Mouse (Mus musculus): ENCODE measurements around the gene Pilra.
A peak's percentile ranks its signal among the peaks of the same experiment; 100 is the strongest.
"Not testable (repeated sequence)": the region's sequence is repeated elsewhere in the genome, so short reads cannot be mapped to it uniquely, and the experiment has no call there.

The Pilra gene

DNA sequence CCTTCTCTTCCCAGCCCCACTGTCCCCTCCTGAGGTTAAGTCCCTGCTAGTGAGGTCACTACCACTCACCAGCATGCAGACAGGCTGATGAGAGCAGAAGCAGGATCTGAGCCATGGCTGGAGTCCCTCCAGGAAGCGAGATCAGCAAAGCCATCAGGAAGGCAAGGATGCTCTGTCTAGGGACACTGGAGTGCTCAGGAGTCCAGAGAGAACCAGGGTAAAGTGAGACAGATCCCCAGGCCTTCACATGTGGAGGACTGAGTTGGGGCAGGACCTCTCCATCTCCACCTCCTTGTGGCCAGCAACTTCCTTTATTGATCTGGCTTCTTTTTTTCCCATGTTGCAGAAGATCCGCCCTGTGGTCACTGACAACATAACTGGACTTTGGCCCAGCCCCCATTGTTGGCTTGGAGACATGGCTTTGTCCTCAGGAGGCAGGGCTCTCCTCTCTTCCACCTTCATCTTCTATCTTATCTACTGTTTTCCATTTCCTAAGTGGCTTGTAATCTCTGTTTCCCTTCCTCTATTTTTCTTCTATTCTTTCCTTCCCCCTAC is at the start of gene Pilra:
Pilra (minus strand) TSS at position 316 of the 555 bp plus-strand sequence.
- not testable (repeated sequence) for DNase-seq (ENCODE audit: low spot score)

DNA sequence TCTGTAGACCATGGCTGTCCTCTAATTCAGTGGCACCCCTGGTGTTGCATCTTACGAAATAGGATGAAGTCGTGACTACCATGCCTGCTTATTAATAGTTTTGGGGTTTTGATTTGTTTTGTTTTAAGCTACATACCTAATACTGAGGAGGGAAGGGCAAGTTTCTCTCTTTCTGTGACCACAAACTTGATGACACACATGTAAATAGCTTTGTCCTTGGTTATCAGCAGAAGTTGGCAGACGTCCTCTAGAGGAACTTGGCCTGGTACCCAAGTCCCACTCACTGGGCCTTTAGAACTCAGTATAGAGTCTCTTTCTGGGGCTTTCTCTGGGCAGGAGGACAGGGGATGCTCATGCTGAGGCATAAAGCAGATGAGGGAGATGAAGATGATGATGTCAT is 47.3 kb upstream of the Pilra start:
- DNase-seq (ENCODE audit: low spot score) = no peak

DNA sequence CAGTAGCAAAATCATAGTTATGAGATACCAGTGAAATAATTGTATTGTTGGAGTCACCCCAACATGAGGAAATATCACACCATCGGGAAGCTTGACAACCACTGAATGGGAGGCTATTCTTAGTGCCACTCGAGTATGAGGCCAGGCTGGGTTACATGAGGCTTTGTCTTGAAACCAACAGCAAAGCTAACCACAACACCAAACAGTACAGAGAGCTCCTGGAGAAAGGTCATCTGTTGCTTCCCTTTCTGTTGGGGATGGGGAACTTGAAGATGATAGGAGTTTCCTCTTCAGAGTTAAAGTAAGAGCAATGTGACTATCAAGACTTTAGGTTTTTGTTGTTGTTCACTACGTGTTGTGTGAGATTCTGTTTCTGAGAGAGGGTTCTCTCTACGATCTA is 46.8 kb upstream of the Pilra start:
- no peak for DNase-seq (ENCODE audit: low spot score)

DNA sequence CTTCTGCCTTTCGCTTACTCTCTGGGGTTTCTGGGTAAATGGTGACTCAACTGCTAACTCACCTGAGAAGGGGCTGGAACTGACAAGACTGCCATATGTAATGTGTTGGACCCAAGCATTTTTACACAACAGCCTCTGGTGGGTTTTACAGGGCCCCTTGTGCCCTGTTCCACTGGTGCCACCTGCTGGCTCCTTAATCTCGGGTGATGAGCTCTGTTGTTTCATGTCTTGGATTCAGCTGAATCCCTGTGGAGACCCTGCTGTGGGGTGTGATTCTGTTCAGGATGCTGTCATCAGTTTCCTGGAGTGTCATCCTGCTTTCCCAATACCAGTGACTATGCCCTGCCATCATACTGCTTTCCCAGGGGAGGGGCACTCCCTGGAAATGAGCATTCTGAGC is 41.8 kb upstream of the Pilra start:
- DNase-seq (ENCODE audit: low spot score) = no peak

DNA sequence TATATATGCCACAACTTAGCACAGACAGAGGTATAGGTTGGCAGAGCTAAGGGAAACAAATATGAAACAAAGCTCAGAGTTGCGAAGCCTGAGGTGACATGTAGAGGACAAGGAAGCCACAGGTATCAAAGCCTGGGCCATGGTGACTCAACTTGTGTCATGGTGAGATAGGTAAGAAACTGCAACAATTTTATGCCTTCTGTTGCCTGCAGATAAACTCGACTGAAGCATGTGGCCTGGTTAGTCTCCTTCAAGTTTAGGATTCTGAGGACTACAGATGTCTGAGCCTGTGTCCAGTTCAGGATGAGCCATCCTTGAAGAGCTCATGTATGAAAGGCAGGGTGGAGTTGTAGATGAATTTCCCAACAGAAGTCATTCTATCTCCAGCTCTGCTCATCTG is 39.0 kb upstream of the Pilra start:
- no peak for DNase-seq (ENCODE audit: low spot score)

DNA sequence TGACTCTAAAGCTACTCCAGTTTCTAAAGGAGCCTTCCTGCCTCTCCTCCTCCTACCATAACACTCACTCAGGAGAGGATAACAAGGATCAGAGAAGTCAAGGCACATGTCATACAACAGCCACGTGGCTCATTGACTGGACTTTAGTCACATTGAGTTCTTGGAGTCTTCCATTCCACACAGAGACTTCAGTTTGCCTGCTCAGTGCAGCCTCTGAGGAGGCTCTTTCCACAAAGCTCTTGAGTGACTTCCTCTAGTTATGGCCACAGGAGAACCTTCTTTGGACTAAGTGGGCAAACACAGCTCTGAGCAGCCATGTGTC is 36.3 kb upstream of the Pilra start:
- DNase-seq (ENCODE audit: low spot score) = not testable (repeated sequence)

DNA sequence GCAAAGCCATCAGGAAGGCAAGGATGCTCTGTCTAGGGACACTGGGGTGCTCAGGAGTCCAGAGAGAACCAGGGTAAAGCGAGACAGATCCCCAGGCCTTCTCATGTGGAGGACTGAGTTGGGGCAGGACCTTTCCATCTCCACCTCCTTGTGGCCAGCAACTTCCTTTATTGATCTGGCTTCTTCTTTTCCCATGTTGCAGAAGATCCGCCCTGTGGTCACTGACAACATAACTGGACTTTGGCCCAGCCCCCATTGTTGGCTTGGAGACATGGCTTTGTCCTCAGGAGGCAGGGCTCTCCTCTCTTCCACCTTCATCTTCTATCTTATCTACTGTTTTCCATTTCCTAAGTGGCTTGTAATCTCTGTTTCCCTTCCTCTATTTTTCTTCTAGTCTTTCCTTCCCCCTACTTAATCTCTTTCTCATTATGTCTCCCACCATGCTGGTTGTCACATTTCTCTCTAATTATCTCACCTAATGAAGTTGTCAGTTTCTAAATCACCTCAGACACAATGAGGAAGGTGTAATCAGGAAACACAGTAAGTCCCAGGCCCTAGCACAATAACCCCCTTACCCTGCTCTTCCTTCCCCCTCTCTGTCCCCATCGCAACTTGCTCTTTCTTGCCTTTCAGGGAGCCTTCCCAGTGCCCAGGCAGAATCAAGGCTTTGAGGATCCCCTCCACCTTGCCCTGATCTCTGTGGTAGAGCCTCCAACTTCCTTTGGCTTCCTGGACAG is 35.7 kb upstream of the Pilra start, which contains the start of gene Pilrb2:
Pilrb2 (minus strand) TSS at position 172 of the 737 bp plus-strand sequence.
- not testable (repeated sequence) for DNase-seq (ENCODE audit: low spot score)

DNA sequence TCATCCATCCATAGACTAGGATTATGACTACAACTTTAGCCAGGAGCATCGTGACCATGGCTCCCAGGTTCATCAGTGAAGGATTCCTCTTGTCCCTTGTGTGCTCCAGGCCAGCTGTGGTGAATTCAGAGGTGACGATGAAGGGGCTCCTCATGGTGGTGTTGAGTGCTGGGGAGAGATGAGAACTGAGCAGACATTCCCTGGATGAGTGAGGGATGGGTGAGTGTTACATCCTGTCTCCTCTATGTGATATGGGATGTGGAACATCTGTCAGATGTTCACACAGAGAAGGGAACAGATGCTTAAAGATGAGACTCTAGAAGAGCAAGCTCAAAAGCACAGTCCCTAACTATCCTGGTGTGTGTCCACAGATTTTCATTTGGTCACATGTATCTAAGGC is 32.5 kb upstream of the Pilra start:
- DNase-seq (ENCODE audit: low spot score) = not testable (repeated sequence)

DNA sequence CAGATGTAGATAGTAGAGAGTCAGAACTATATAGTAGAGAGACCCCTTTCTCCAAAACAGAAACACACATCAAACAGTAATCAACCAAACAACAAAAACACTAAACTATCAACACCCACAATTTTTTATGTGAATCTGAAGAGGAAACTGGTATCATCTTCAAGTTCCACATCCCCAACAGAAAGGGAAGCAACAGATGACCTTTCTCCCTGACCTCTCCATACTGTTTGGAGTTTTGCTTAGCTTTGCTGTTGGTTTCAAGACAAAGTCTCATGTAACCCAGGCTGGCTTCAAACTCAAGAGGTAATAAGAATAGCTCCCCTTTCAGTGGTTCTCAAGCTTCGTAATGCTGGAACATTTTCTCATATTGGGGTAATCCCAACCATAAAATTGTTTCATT is 27.9 kb upstream of the Pilra start:
- DNase-seq (ENCODE audit: low spot score) = not testable (repeated sequence)

DNA sequence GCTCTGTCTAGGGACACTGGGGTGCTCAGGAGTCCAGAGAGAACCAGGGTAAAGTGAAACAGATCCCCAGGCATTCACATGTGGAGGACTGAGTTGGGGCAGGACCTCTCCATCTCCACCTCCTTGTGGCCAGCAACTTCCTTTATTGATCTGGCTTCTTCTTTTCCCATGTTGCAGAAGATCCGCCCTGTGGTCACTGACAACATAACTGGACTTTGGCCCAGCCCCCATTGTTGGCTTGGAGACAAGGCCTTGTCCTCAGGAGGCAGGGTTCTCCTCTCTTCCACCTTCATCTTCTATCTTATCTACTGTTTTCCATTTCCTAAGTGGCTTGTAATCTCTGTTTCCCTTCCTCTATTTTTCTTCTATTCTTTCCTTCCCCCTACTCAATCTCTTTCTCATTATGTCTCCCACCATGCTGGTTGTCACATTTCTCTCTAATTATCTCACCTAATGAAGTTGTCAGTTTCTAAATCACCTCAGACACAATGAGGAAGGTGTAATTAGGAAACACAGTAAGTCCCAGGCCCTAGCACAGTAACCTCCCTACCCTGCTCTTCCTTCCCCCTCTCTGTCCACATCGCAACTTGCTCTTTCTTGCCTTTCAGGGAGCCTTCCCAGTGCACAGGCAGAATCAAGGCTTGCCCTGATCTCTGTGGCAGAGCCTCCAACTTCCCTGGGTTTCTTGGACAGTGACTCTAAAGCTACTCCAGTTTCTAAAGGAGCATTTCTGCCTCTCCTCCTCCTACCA is 22.1 kb upstream of the Pilra start, which contains the start of gene Pilrb1:
Pilrb1 (minus strand) TSS at position 147 of the 751 bp plus-strand sequence.
- DNase-seq (ENCODE audit: low spot score) = not testable (repeated sequence)

DNA sequence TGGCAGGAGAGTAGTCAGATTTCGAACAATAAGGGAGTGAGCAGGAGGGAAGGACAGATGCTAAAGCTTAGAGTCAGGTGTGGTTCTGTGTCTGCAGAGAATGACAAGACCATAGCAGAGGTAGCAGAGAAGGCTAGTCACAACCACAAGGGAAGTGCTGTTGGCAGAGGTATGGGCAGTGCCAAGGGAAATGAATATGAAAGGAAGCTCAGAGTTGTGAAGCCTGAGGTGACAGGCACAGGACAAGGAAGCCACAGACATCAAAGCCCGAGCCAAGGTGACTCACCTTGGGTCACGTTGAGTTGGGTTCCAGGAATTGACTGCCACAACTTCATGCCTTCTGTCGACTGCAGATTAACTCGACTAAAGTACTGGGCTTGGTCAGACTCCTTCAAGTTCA is 20.8 kb upstream of the Pilra start:
- DNase-seq (ENCODE audit: low spot score) = not testable (repeated sequence)

DNA sequence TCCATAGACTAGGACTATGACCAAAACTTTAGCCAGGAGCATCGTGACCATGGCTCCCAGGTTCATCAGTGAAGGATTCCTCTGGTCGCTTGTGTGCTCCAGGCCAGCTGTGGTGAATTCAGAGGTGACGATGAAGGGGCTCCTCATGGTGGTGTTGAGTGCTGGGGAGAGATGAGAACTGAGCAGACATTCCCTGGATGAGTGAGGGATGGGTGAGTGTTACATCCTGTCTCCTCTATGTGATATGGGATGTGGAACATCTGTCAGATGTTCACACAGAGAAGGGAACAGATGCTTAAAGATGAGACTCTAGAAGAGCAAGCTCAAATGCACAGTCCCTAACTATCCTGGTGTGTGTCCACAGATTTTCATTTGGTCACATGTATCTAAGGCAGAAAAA is 18.8 kb upstream of the Pilra start:
- DNase-seq (ENCODE audit: low spot score) = not testable (repeated sequence)

DNA sequence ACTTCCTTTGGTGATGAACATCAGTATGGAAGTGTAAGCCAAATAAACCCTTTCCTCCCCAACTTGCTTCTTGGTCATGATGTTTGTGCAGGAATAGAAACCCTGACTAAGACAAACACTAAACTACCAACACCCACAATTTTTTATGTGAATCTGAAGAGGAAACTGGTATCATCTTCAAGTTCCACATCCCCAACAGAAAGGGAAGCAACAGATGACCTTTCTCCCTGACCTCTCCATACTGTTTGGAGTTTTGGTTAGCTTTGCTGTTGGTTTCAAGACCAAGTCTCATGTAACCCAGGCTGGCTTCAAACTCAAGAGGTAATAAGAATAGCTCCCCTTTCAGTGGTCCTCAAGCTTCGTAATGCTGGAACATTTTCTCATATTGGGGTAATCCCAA is 14.2 kb upstream of the Pilra start:
- not testable (repeated sequence) for DNase-seq (ENCODE audit: low spot score)

DNA sequence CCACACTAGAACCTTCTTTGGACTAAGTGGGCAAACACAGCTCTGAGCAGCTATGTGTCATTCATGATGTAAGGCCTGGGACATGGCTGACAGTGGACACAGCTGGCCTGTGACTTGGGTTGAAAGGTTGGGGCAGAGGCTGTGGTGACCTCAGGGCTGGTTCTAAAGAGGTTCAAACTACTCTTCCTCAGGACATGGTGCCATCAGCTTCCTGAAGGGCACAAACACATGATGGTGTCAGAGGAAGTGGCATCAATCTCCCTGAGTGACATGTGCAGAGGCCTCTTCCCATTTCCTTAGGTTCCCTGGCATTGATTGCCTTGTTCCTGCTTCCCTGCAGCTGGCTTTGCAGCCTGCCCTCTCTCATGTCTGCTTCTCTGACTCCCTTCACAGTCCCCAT is 1.0 kb upstream of the Pilra start:
- not testable (repeated sequence) for DNase-seq (ENCODE audit: low spot score)

DNA sequence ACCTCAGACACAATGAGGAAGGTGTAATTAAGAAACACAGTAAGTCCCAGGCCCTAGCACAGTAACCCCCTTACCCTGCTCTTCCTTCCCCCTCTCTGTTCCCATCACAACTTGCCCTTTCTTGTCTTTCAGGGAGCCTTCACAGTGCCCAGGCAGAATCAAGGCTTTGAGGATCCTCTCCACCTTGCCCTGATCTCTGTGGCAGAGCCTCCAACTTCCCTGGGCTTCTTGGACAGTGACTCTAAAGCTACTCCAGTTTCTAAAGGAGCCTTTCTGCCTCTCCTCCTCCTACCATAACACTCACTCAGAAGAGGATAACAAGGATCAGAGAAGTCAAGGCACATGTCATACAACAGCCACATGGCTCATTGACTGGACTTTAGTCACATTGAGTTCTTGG is 530 bp upstream of the Pilra start:
- no peak for DNase-seq (ENCODE audit: low spot score)

DNA sequence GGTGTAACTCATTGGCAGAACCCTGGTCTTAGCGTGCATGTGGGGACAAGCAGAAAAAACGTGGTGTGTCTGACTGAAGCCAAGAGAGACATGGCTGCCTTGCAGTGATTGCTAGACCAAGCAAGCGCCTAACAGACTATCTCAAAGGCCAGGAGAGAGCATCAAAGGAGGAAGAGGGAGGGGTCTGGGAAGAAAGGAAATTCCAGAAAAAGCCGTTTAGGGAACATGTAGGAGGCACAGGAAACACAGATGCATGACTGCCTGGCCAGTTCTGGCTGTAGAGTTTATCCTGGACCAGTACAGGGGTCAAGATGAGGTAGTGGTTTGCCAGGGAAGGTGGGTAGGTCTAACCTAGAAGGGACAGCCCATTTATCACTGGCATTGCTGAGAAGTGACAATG is 2.6 kb downstream of the Pilra start:
- DNase-seq (ENCODE audit: low spot score) = peak; percentile 6

DNA sequence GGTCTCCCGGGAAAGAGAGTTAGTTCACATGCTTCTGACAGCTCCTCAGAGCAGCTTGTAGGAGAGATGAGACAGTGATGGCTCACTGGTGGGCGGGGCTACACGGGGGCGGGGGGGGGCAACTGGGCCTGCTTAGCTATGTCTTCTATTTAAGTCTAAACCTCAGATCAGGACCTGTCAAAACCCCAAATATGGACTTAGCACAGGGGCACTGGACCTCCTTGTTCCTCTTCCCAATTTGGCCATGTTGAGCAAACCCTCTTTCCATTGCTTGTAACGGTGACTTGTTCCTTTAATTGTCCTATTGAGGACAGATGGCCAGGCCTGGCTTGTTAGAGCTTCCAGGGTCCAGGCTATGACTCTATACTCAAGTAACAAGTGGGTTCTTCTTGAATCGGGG is 4.6 kb downstream of the Pilra start:
- no peak for DNase-seq (ENCODE audit: low spot score)

DNA sequence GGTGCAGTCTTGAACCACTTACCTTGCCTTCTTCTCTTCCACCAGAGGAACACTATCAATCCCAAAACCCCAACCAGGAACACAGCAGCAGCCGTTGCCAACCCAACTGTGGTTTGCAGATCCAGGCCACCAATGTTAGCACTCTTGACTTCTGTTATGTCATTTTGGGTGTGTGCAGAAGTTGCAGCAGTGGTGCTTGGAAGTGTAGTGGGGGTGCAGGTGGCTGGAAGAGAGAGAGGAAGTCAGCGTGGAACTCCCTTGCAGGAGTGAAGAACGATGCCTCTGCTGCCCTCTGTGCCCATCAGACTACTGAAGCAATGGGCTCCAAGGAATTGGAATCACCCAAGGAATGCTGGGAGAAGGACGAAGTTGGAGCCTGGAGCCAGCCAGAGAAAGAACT is 5.0 kb downstream of the Pilra start:
- DNase-seq (ENCODE audit: low spot score) = no peak

DNA sequence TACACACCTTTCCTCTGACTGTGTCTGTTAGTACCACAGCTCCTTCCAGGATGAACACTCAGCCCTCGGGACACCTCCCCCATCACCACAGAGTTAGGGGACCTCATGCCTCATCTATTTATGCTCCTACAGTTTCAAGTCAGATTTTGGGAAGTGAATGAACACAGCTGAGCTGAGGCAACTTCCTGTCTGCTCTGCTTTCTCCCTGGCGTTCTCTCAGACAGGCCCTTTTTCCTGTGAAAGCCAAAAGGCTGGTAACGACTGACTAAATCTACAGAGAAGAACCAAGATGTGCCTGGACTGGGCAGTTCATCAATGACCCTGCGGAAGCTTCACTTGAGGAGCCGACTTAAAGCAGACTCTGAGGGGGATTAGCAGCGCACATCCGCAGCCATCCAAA is 5.8 kb downstream of the Pilra start:
- DNase-seq (ENCODE audit: low spot score) = no peak

DNA sequence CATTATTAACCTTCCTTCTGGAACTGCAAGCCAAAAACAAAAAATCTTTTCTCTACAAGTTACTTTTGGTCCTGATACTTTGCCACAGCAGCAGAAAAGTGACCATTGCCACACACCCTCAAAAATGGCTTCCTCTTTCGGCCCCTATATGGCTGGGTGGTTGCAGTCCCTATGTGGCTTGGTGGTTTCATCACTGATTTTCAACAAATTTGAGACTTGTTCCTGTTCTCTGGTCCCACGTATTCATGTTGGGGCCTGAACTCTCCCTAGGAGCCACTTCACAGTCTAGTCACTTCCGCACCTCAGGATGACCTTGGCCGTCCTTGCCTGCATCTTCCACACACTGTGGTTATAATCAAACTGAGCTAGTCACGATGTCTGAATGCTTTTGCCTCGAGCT is 7.4 kb downstream of the Pilra start:
- no peak for DNase-seq (ENCODE audit: low spot score)

DNA sequence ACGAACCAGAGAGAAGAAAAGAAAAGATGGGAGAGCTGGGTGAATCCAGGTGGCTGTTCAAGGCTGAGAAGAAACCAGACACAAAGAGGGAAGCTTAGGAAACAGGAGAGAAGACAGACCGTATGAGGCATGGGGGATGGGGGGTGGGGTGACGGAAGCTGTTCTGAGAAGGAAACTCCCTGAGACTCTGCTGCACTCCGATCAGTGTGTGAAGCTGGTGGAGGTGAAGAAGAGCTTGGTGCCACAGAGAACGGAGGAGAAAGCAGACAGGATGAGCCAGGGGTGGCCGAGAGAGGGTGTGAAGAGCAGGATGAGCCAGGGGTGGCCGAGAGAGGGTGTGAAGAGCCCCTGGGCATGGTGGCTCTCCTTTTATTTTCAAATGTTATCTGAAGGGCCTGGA is 9.7 kb downstream of the Pilra start:
- DNase-seq (ENCODE audit: low spot score) = no peak

DNA sequence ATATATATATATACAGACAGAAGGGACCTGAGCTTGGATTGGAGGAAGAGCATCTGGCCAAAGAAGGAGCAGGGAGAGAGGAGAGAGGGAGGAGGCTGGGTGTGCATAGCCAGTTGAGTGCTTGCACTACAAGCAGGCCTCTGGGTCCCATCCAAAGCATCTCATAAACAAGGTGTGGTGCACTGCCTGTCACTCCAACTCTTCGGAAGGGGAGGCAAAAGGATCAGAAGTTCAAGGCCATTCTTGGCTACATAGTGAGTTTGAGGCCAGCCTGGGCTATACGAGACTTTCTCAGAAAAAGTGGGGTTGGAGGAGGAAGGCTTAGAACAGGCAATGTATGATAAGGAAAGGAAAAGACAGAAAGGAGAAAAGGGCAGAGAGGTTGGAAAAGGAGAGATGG is 10.1 kb downstream of the Pilra start:
- DNase-seq (ENCODE audit: low spot score) = no peak

DNA sequence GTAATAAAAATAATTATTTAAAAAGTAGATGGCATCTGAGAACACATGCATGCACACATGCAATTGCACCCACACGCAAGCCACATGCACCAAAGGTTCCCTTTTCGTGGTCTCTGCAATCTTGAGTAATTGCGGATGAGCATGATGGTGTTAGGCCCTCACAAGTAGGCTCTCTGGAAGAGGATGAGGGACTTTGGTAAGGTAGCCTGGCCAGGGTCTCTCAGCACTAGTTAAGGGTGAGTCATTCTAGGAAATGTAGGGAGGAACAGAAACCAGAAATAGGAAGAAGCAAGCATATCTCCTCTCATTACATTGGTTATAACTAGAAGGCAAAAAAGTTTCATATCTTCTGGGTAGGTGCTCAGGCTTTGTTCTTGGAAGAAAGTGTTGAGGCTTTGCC is 11.1 kb downstream of the Pilra start:
- no peak for DNase-seq (ENCODE audit: low spot score)
